Mouse (Mus musculus) embryonic facial prominence, embryonic 12.5 days (tissue): Measurements from ENCODE around the gene Tpst2. TPM values are rescaled to one million over a fixed set of nuclear protein-coding genes. Genes with fewer than 3 reads are reported as not detected.

Experiments used
- ATAC-seq: fragments of 200-750 bp; cut with Nextera tagmentation; 2 replicates; pipeline ENCODE4 v1.8.0; 2017; ENCODE audit not compliant: insufficient number of reproducible peaks, insufficient read depth, low FRiP score, low TSS enrichment
- H3K27ac ChIP-seq: fragments of 300-500 bp; sonication (generic); 2 replicates; pipeline ENCODE4 v1.5.1; 2016; ENCODE audit warnings: mild to moderate bottlenecking
- H3K27me3 ChIP-seq: fragments of 300-500 bp; sonication (generic); 2 replicates; pipeline ENCODE4 v1.6.1; 2016; ENCODE audit warnings: mild to moderate bottlenecking, moderate library complexity
- H3K36me3 ChIP-seq: fragments of 300-500 bp; sonication (generic); 2 replicates; pipeline ENCODE4 v1.6.1; 2016; ENCODE audit warnings: mild to moderate bottlenecking
- H3K4me1 ChIP-seq: fragments of 300-500 bp; sonication (generic); 2 replicates; pipeline ENCODE4 v1.6.1; 2016
- H3K4me2 ChIP-seq: fragments of 300-500 bp; sonication (generic); replicated peaks from 2 replicates; pipeline ENCODE4 v1.6.1; 2016; ENCODE audit warnings: mild to moderate bottlenecking, moderate library complexity
- H3K4me3 ChIP-seq: fragments of 300-500 bp; sonication (generic); 2 replicates; pipeline ENCODE4 v1.5.1; 2016; ENCODE audit warnings: mild to moderate bottlenecking
- H3K9ac ChIP-seq: fragments of 300-500 bp; sonication (generic); 2 replicates; pipeline ENCODE4 v1.6.1; 2016; ENCODE audit warnings: mild to moderate bottlenecking, moderate library complexity
- H3K9me3 ChIP-seq: fragments of 300-500 bp; sonication (generic); 2 replicates; pipeline ENCODE4 v1.6.1; 2016; ENCODE audit warnings: mild to moderate bottlenecking, moderate library complexity
- WGBS: fragments of 180-500 bp; shearing (Covaris S2); methylation state at CpG from one replicate; pipeline ENCODE4 v1.1.7; 2016; 5-methylcytosine and 5-hydroxymethylcytosine counted together
- polyA plus RNA-seq: library from polyadenylated mRNA; unstranded; fragments of >200 nt; fragmentation: Nextera tagmentation; extraction: Ambion mirVana; gene quantifications from 2 replicates; pipeline ENCODE4 v1.2.1, GENCODE M21; 2016

Tpst2 gene
- polyA plus RNA-seq, 1 experiment from 2014 or later = 36.4 TPM

GRCm38 (mm10) chr5:112325546-112326445 is 49.3 kb downstream of the Tpst2 start, which contains the start of gene Tfip11:
TSS of gene Tfip11 (plus strand) at chr5:112326358.
- H3K27me3 ChIP-seq = no peaks in the 10 kb centered on the region
- WGBS = 8% methylated on average over 48 of the region's 48 CpGs
- H3K4me2 ChIP-seq = peak within 1 kb of the TSS; percentile 65
- H3K9me3 ChIP-seq = no peaks in the 10 kb centered on the region
- peak within 1 kb of the TSS; percentile 65; the same call in 1 of the 2 replicates for H3K27ac ChIP-seq
- peak within 1 kb of the TSS; percentile 76 for H3K9ac ChIP-seq
- H3K4me3 ChIP-seq = peak within 1 kb of the TSS; percentile 99
- H3K36me3 ChIP-seq = peaks cover 30% of the 10 kb centered on the region
- ATAC-seq = peak; percentile 79
- H3K4me1 ChIP-seq = peaks cover 15% of the 10 kb centered on the region

GRCm38 (mm10) chr5:112326446-112327009 is 50.0 kb downstream of the Tpst2 start:
- H3K4me2 ChIP-seq = peak overlapping the region; percentile 65
- H3K27ac ChIP-seq = 0 out of 2 replicates have a peak overlapping the region, but pooled peaks have one; percentile 65
- H3K27me3 ChIP-seq = no peaks in the 10 kb centered on the region
- peak; percentile 66 for ATAC-seq
- peaks cover 37% of the 10 kb centered on the region for H3K36me3 ChIP-seq
- H3K9me3 ChIP-seq = no peaks in the 10 kb centered on the region
- peak overlapping the region; percentile 99 for H3K4me3 ChIP-seq
- peak overlapping the region; percentile 76 for H3K9ac ChIP-seq
- H3K4me1 ChIP-seq = peaks cover 15% of the 10 kb centered on the region
- WGBS = 1% methylated on average over 32 of the region's 33 CpGs

GRCm38 (mm10) chr5:112327854-112328253 is 51.4 kb downstream of the Tpst2 start:
- no peak overlapping the region for H3K4me3 ChIP-seq
- H3K9me3 ChIP-seq = no peaks in the 10 kb centered on the region
- 93% methylated on average over 15 of the region's 15 CpGs for WGBS
- peaks cover 50% of the 10 kb centered on the region for H3K36me3 ChIP-seq
- no peak overlapping the region for H3K27ac ChIP-seq
- H3K9ac ChIP-seq = no peak overlapping the region
- no peak overlapping the region for H3K4me2 ChIP-seq
- H3K27me3 ChIP-seq = no peaks in the 10 kb centered on the region
- H3K4me1 ChIP-seq = peaks cover 15% of the 10 kb centered on the region
- ATAC-seq = no peak

GRCm38 (mm10) chr5:112329805-112330564 is 53.5 kb downstream of the Tpst2 start:
- Histone ChIP-seq H3K4me3 (no peak overlapping the region), H3K9ac (no peak overlapping the region), H3K27me3 (no peaks in the 10 kb centered on the region), H3K4me2 (no peak overlapping the region), H3K27ac (no peak overlapping the region), H3K4me1 (peaks cover 15% of the 10 kb centered on the region), H3K9me3 (no peaks in the 10 kb centered on the region), H3K36me3 (peaks cover 72% of the 10 kb centered on the region)
- ATAC-seq = no peak
- 90% methylated on average over 14 of the region's 14 CpGs for WGBS

GRCm38 (mm10) chr5:112335473-112335872 is 59.0 kb downstream of the Tpst2 start:
- ATAC-seq = no peak
- no peaks in the 10 kb centered on the region for H3K4me1 ChIP-seq
- H3K4me2 ChIP-seq = no peak overlapping the region
- H3K4me3 ChIP-seq = no peak overlapping the region
- no peaks in the 10 kb centered on the region for H3K9me3 ChIP-seq
- H3K27me3 ChIP-seq = no peaks in the 10 kb centered on the region
- H3K9ac ChIP-seq = no peak overlapping the region
- H3K36me3 ChIP-seq = peaks cover 91% of the 10 kb centered on the region
- 33% methylated on average over 2 of the region's 2 CpGs for WGBS
- no peak overlapping the region for H3K27ac ChIP-seq

GRCm38 (mm10) chr5:112337004-112337403 is 60.5 kb downstream of the Tpst2 start:
- Histone ChIP-seq H3K36me3 (peaks cover 76% of the 10 kb centered on the region), H3K27me3 (no peaks in the 10 kb centered on the region), H3K27ac (no peak overlapping the region), H3K4me2 (no peak overlapping the region), H3K4me3 (no peak overlapping the region), H3K4me1 (peaks cover 7% of the 10 kb centered on the region), H3K9ac (no peak overlapping the region), H3K9me3 (no peaks in the 10 kb centered on the region)
- no peak for ATAC-seq
- WGBS = 94% methylated on average over 22 of the region's 22 CpGs

GRCm38 (mm10) chr5:112339215-112339614 is 62.7 kb downstream of the Tpst2 start:
- Histone ChIP-seq H3K36me3 (peaks cover 54% of the 10 kb centered on the region), H3K9ac (no peak overlapping the region), H3K9me3 (no peaks in the 10 kb centered on the region), H3K4me1 (peaks cover 18% of the 10 kb centered on the region), H3K4me3 (no peak overlapping the region), H3K27ac (no peak overlapping the region), H3K4me2 (no peak overlapping the region), H3K27me3 (no peaks in the 10 kb centered on the region)
- ATAC-seq = no peak
- WGBS = 71% methylated on average over 7 of the region's 7 CpGs

- Histone ChIP-seq H3K9me3 (no peaks in the 10 kb centered on the region), H3K4me2 (peak within 1 kb of the TSS; percentile 85), H3K27me3 (no peaks in the 10 kb centered on the region), H3K4me3 (peak within 1 kb of the TSS; percentile 79), H3K9ac (peak within 1 kb of the TSS; percentile 82), H3K27ac (peak within 1 kb of the TSS; percentile 51; the same call in 1 of the 2 replicates), H3K4me1 (peaks cover 23% of the 10 kb centered on the region), H3K36me3 (peaks cover 30% of the 10 kb centered on the region)
- WGBS = 2% methylated on average over 61 of the region's 64 CpGs
- ATAC-seq = no peak
Measured at GRCm38 (mm10) chr5:112342463-112343204, 66.1 kb downstream of the Tpst2 start, which contains the start of the genes Srrd and Hps4. TSS of gene Srrd (minus strand) at chr5:112343040. TSS of gene Hps4 (plus strand) at chr5:112343083.

- peak; percentile 32; the same call in 1 of the 2 replicates for ATAC-seq
- whole genome bisulfite sequencing = under 1% methylated on average over 22 of the region's 24 CpGs
- Histone ChIP-seq H3K9me3 (no peaks in the 10 kb centered on the region), H3K27ac (no peak overlapping the region), H3K4me2 (peak overlapping the region; percentile 85), H3K4me1 (peaks cover 23% of the 10 kb centered on the region), H3K36me3 (peaks cover 31% of the 10 kb centered on the region), H3K4me3 (peak overlapping the region; percentile 79), H3K27me3 (no peaks in the 10 kb centered on the region), H3K9ac (peak overlapping the region; percentile 82)
Measured at GRCm38 (mm10) chr5:112343205-112343595, 66.7 kb downstream of the Tpst2 start.

GRCm38 (mm10) chr5:112344092-112344960 is 67.8 kb downstream of the Tpst2 start:
- H3K36me3 ChIP-seq = peaks cover 32% of the 10 kb centered on the region
- WGBS = 66% methylated on average over 6 of the region's 6 CpGs
- no peak overlapping the region for H3K9ac ChIP-seq
- no peak for ATAC-seq
- H3K27ac ChIP-seq = no peak overlapping the region
- H3K4me1 ChIP-seq = peaks cover 23% of the 10 kb centered on the region
- H3K9me3 ChIP-seq = no peaks in the 10 kb centered on the region
- no peaks in the 10 kb centered on the region for H3K27me3 ChIP-seq
- H3K4me2 ChIP-seq = no peak overlapping the region; the same call in 1 of the 2 replicates
- H3K4me3 ChIP-seq = peak overlapping the region; percentile 79; the same call in 1 of the 2 replicates
